Mouse (Mus musculus): ENCODE data around the gene Cntnap3. TPM values are rescaled to one million over a fixed set of nuclear protein-coding genes. Genes with fewer than 3 reads are reported as not detected.

Gene Cntnap3
- total RNA-seq (2023): not detected in 4 replicates

DNA sequence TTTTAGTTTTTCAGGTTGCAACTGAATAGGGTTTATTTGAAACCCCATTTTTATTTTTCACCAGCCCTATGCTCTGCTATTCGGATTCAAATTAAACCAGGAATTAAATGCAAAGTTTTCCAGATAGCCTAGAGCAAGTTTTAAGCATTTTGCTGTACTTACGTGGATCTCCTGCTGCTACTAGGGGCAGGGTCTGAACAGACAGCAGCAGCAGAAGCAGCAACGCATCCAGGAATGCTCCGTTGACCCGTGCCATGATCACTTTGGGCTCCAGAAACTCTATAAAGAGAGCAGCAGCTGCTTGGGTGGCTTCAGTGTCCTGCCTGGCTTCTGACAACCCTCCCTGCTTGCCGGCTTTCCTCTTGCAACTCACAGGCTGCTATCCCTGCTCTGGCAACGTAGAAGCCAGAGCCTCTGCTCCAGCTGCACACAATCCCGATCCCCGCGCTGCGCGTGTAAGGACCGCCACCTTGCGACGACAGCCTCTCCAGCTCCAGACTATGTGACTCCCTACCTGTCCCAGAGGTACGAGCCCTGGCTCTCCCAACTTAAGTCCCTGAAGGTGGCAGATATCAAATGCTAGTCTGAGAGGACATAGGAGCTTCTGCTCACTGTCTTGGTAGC, at the start of gene Cntnap3:
Gene Cntnap3 (minus strand): TSS at position 371 of the 624 bp plus-strand sequence.

DNA sequence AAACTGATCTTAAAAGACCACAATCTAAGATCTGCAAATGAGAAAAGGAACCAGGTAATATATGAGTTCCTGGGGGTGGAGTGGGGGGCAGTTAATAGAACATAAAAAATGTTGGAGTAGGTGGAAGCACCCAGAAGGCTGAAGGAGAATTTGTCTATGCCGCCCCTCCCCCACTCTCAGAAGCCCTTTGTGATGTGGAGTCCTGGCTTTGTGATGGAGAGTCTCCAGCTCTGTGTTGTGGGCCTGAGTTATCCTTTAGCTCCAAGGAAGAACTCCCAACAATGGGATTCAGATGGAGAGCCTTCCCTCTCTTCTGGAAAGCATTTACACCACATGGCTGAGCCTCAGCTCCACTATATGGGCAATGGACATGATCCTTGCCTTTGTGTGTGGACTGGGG, 13.4 kb upstream of the Cntnap3 start, which contains the start of gene Spata31:
Gene Spata31 (plus strand): TSS at position 216 of the 400 bp plus-strand sequence.

Other genes with a start within 250 kb of the Cntnap3 start
- gene Spata31, start 13.5 kb upstream of the Cntnap3 start, total RNA-seq (2023): not detected in 4 replicates
- not detected in 4 replicates for gene Spata31d1c, start 129.1 kb upstream of the Cntnap3 start, total RNA-seq (2023)
- gene Prss47, start 148.8 kb upstream of the Cntnap3 start, total RNA-seq (2023): 0.43 to 0.78 TPM (median 0.75 TPM) in 3 of 4 replicates, not detected in the other
- 39.8 to 55.1 TPM (median 51.7 TPM) in 4 replicates for gene Mfsd14b, start 209.0 kb upstream of the Cntnap3 start, total RNA-seq (2023)
- not detected in 4 replicates for gene Olfr465-ps1, start 234.1 kb upstream of the Cntnap3 start, total RNA-seq (2023)
- not detected in 4 replicates for gene Olfr466, start 246.3 kb upstream of the Cntnap3 start, total RNA-seq (2023)

Measured in B cell, adult 62 days (primary cell).